Mouse (Mus musculus): Measurements from ENCODE around the gene Atl2.

The Atl2 gene

DNA sequence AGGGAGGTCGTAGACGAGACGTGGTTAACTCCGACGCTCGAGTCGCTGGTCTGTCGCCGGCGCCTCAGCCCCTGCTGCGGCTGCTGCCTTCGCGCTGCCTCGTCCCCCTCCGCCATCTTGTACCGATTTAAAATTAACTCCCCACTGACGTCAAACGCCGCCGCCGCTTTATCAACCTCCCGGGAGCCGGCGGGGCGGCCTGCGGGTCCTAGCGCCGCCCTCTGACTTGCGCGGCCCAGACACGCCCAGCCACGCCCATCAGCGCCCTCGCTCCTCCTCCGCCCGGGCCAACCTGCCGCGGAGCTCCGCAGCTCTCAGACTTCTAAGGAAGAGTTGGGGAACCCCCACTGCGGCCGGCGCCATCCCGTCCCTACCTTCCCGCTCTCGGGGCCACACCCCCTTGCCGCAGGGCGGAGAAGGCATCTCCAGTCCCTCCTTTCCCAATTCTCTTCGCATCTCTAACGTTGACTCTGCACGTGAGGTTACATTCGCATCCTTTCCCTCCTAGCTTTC is at the start of gene Atl2:
Atl2 (minus strand) TSS at position 213 of the 513 bp plus-strand sequence.
- peak; percentile 92 for DNase-seq

GRCm38 (mm10) chr17:79944851-79945250 is 48.9 kb upstream of the Atl2 start:
- DNase-seq = no peak

DNA sequence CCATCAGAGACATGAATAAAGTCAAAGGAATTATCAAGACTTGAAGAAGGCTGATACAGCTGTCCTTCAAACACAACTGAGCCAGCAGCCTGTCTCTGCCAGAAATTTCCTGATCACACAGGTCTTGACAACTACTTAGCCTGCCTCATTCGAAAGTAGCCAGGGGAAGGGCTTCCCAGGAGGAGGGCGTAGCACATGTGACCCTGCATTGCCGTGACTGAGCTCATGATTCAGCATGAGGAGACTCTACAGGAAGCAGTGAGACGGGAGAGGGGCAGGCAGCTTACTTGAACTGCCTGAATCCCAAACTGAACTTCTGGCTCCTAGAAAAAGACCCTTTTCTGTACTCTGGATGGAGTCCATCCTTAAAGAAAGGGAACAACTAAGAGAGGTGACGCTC is 46.5 kb upstream of the Atl2 start:
- no peak for DNase-seq

- no peak for DNase-seq
These were observed 43.2 kb upstream of the Atl2 start for GRCm38 (mm10) chr17:79939133-79939532.

GRCm38 (mm10) chr17:79937921-79938601 is 42.1 kb upstream of the Atl2 start:
- DNase-seq = no peak

DNA sequence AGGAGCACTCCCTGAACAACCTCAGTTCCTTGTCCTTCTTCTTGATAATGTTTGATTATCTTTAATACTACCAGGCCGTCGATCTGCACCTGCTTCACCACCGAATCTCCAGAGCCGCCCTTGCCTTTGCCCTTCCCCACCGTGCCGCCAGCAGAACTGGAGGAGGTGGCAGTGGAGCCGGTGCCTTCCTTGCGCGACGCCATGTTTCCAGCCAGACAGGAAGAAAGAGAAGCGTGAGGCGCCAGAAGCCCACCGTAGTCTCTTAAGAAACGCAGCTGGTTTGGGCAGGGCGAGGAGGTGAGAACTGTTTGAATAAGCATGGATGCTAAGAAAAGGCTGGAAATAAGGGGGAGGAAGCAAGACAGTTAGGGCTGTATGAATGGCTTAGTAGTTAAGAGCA is 38.4 kb upstream of the Atl2 start:
- no peak for DNase-seq

GRCm38 (mm10) chr17:79932676-79933278 is 36.9 kb upstream of the Atl2 start:
- no peak for DNase-seq

- no peak for DNase-seq
These were observed 31.2 kb upstream of the Atl2 start for GRCm38 (mm10) chr17:79927110-79927509.

GRCm38 (mm10) chr17:79926486-79926885 is 30.6 kb upstream of the Atl2 start:
- no peak for DNase-seq

DNA sequence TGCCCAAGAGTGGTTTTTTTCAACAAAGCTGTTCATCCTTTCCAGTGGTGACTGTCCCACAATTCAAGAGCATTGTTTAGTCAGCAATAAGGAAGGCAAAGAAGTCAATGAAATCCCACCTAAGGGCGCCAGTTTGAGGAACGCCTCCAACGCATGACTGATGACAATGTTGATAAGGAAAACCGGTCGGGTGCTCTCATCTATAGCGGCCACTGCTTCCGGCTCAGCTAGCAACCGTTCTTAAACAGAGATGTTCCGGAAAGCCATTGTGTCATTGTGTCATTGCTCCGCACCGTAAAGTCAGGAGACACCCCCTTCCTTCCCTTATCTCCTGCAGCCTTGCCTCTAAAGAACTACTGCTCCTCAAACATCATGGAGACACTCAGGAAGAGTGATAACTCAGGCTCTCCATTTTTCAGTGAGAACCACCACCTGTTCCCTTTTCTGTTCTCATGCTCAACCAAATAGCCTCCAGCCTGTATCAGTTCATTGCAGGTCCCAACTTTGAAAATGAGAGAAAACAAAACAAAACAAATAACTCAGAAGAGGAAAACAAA is 30.0 kb upstream of the Atl2 start:
- no peak for DNase-seq

DNA sequence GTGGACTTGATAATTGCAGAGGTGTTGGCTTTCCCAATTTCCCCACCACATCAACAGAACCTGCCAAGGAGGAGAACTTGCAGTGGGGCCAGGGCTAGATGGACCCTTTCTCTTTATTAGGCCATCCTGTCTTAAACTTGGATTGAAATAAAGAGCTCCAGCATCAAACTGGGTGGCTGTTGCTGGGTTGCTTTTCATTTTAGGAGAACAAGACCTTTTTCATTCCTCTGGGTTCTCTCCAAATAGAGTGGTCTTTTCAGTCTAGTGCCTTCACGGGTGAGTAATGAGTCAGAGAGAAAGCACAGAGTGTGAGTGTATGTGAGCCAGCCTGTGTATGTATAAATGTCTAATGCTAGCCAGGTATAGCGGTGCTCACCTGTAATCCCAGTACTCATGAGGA is 24.4 kb upstream of the Atl2 start:
- DNase-seq = no peak

- DNase-seq = no peak
These were observed 23.8 kb upstream of the Atl2 start for GRCm38 (mm10) chr17:79919566-79920350.

DNA sequence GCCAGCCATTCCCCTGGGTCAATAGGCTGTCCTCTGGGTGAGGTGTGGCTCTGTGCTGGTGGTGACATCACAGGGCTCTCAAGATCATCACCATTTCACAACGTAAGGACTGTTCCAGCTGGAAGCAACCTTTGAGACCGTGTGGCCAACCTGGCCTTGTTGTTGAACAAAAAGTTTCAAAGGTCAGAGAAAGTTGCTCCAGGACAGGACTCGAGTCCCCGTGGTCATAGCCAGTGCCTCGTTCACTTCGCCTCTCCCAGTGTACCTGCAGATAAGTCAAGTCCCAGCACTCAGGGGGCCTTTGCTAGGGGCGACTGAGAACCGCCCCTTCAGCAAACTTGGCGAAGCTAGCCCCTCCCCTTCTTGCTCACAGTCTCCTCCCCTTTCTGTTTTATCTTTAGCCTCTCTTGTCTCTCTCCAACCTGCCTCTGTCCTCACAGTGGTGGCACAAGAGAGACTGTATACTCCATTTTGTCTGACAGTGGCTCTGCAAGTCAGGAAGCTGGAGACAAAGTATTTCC is 22.6 kb upstream of the Atl2 start:
- DNase-seq = no peak

GRCm38 (mm10) chr17:79916996-79917395 is 21.1 kb upstream of the Atl2 start:
- DNase-seq = no peak

- no peak for DNase-seq
These were observed 16.3 kb upstream of the Atl2 start for GRCm38 (mm10) chr17:79912174-79912573.

GRCm38 (mm10) chr17:79911718-79912117 is 15.8 kb upstream of the Atl2 start:
- no peak for DNase-seq

- no peak for DNase-seq
These were observed 13.6 kb upstream of the Atl2 start for GRCm38 (mm10) chr17:79909571-79909970.

GRCm38 (mm10) chr17:79907698-79908097 is 11.8 kb upstream of the Atl2 start:
- DNase-seq = no peak

- DNase-seq = no peak
These were observed 11.0 kb upstream of the Atl2 start for GRCm38 (mm10) chr17:79906791-79907494.

GRCm38 (mm10) chr17:79904593-79904992 is 8.7 kb upstream of the Atl2 start:
- no peak for DNase-seq

DNA sequence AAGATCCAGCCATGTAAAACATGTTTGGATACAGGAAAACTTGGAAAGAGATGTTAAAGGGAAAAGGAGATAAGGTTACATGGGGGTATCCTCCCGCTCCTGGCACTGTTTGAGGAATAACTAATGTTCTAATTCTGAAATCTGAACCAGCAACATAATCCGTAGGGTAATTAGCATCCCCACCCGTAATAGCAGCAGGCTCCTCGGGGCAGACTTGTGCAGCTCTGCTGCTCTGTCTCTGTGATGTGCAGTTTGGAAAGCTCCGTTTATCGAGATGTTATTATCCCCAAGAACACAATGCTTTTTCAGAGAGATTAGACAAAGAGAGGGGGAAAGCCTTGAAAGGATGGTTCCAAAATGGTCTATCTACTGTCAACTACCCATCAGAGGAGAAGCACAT is 5.3 kb upstream of the Atl2 start:
- no peak for DNase-seq

GRCm38 (mm10) chr17:79898156-79898746 is 2.3 kb upstream of the Atl2 start:
- DNase-seq = no peak

Data from cerebellum, adult 11-12 months (tissue).